39 mouse cellular contexts compared by ENCODE assay signal in genomic region chr9:78062392-78062791, GRCm38 (mm10). TPM values are rescaled to one million over a fixed set of nuclear protein-coding genes. Genes with fewer than 3 reads are reported as not detected.
"Had no signal": no experiment of that assay in that cellular context is flagged by ENCODE, and none has a peak within 500 bp of the region (broad histone marks: within the 10 kb centered on the region; RNA-seq: fewer than 3 reads in every experiment).

No protein-coding gene starts in this region.

- H3K4me3 ChIP-seq: embryonic facial prominence, embryonic 10.5 days; embryonic facial prominence, embryonic 12.5 days; embryonic facial prominence, embryonic 13.5 days; embryonic facial prominence, embryonic 15.5 days; erythroblast, embryonic 14.5 days; forebrain, embryonic 10.5 days; forebrain, embryonic 12.5 days; forebrain, embryonic 13.5 days; forebrain, embryonic 15.5 days; gastrocnemius, adult 2 months; heart, adult 2 months had no signal

- H3K9ac ChIP-seq: embryonic facial prominence, embryonic 12.5 days; embryonic facial prominence, embryonic 13.5 days; embryonic facial prominence, embryonic 15.5 days; forebrain, embryonic 12.5 days; forebrain, embryonic 13.5 days; forebrain, embryonic 15.5 days; forebrain, postnatal 0 days had no signal

- DNase-seq: cerebellum, adult 2 months; cerebellum, adult 8-10 months; cerebellum, adult 9-10 months; cerebellum, adult 9-11 months; cerebellum, postnatal 10 days; cerebellum, postnatal 14 days; cerebellum, postnatal 25 days; cerebellum, postnatal 36 days; embryo, embryonic 11 days; forebrain, postnatal 0 days; gastrocnemius, adult 2 months; gastrocnemius, postnatal 10 days; gastrocnemius, postnatal 14 days; gastrocnemius, postnatal 25 days; gastrocnemius, postnatal 36 days; heart, adult 18-20 months; heart, adult 2 months had no signal

- H3K4me1 ChIP-seq: forebrain, embryonic 12.5 days; forebrain, embryonic 13.5 days; forebrain, embryonic 15.5 days had no signal

- ATAC-seq: forebrain, embryonic 13.5 days; forebrain, embryonic 14.5 days; forebrain, embryonic 15.5 days; forebrain, embryonic 16.5 days; forebrain, postnatal 0 days had no signal

- H3K27me3 ChIP-seq: embryonic facial prominence, embryonic 12.5 days; embryonic facial prominence, embryonic 13.5 days; embryonic facial prominence, embryonic 15.5 days; forebrain, embryonic 12.5 days; forebrain, embryonic 13.5 days; forebrain, embryonic 15.5 days had no signal

- H3K27ac ChIP-seq: embryonic facial prominence, embryonic 10.5 days; embryonic facial prominence, embryonic 12.5 days; embryonic facial prominence, embryonic 13.5 days; embryonic facial prominence, embryonic 15.5 days; forebrain, embryonic 10.5 days; forebrain, embryonic 12.5 days; forebrain, embryonic 13.5 days; forebrain, embryonic 15.5 days; gastrocnemius, adult 2 months; heart, adult 2 months had no signal

- H3K36me3 ChIP-seq: embryonic facial prominence, embryonic 10.5 days; embryonic facial prominence, embryonic 12.5 days; embryonic facial prominence, embryonic 13.5 days; embryonic facial prominence, embryonic 15.5 days; forebrain, embryonic 10.5 days; forebrain, embryonic 12.5 days; forebrain, embryonic 15.5 days had no signal

- H3K9me3 ChIP-seq: embryonic facial prominence, embryonic 10.5 days; embryonic facial prominence, embryonic 12.5 days; embryonic facial prominence, embryonic 13.5 days; embryonic facial prominence, embryonic 15.5 days; forebrain, embryonic 10.5 days; forebrain, embryonic 12.5 days; forebrain, embryonic 13.5 days; forebrain, embryonic 15.5 days had no signal

- H3K4me2 ChIP-seq: embryonic facial prominence, embryonic 12.5 days; embryonic facial prominence, embryonic 13.5 days; embryonic facial prominence, embryonic 15.5 days; forebrain, embryonic 12.5 days; forebrain, embryonic 13.5 days; forebrain, embryonic 15.5 days had no signal

RNA-seq across cellular contexts. Expression of gene Gcm1, which starts 10.7 kb away (rescaled TPM):
- total RNA-seq: common myeloid progenitor, adult 5-6 weeks; forebrain, postnatal 0 days; gastrocnemius, adult 18-20 months; gastrocnemius, adult 2 months; gastrocnemius, adult 8-10 months; gastrocnemius, postnatal 10 days; gastrocnemius, postnatal 14 days; gastrocnemius, postnatal 25 days; gastrocnemius, postnatal 36 days; gastrocnemius, postnatal 4 days; granulocyte monocyte progenitor cell, adult 5-6 weeks; heart, adult 18-20 months; heart, adult 2 months; heart, adult 8-10 months had no signal
- polyA plus RNA-seq: cerebellum, adult 2 months; cortical plate, adult 2 months; embryonic facial prominence, embryonic 11.5 days; embryonic facial prominence, embryonic 15.5 days; erythroblast, embryonic 14.5 days; forebrain, embryonic 10.5 days; forebrain, embryonic 11.5 days; forebrain, embryonic 12.5 days; forebrain, embryonic 13.5 days; forebrain, embryonic 14.5 days; forebrain, embryonic 15.5 days; forebrain, embryonic 16.5 days; forebrain, postnatal 0 days; frontal cortex, adult 2 months; gonadal fat pad, adult 2 months; heart, adult 2 months had no signal
